Mouse (Mus musculus) frontal cortex, postnatal 25 days (tissue): Measurements from ENCODE around the gene Paf1.
A peak's percentile ranks its signal among the peaks of the same experiment; 100 is the strongest.

Source experiments
- DNase-seq, 2 experiments: peaks; one replicate each; pipeline ENCODE4 v3.0.0; 2022; ENCODE audit warnings: low spot score in 2 of 2

Paf1 gene

DNA sequence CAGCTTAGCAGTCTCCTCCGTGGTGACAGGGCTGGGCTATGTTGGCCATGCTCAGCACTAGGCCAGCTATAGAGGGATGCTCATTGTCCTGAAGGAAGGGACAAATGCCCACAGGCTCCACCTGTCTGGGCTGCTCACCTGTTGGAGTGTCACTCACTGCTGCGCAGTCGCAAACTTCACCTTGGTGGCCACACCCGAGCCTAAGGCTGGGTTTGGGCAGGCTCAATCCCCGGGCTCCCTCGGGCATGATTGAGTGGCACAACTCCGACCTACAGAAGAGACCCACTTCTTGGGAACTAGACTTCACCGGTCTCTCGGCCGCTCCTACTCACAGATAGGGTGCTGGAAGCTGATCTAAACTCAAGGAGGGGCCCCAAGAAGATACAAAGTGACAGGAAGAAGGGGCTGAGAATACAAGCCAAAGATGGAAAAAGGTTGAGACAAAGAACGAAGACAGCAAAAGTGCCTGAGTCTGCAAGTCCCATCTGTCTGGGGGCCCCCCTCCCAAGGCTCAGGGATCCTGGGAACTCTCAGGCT lies 21.7 kb upstream of the Paf1 start:
- DNase-seq: no peak

DNA sequence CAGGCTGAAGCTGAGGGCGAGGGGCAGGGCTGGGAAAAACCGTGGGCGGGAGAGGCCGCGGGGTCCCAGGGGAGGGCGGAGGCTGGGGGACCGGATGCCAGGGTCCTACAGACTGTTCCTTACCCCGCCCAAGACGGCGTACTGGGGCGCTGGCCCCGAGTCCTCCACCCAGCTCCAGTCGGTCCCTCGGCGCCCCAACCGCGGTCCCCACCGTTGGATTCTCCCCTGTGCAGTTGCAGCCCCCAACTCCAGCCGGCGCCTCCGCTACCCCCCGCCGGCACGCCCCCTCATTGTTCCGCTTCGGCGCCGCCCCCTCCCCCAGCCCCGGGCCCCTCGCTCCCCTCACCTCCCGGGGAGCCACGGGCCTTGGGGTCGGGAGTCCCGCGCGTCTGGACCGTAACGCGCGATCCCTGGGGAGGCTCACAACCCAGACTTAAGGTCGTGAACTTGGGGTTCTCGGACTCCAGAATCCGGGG lies 21.2 kb upstream of the Paf1 start:
- no peak for DNase-seq

DNA sequence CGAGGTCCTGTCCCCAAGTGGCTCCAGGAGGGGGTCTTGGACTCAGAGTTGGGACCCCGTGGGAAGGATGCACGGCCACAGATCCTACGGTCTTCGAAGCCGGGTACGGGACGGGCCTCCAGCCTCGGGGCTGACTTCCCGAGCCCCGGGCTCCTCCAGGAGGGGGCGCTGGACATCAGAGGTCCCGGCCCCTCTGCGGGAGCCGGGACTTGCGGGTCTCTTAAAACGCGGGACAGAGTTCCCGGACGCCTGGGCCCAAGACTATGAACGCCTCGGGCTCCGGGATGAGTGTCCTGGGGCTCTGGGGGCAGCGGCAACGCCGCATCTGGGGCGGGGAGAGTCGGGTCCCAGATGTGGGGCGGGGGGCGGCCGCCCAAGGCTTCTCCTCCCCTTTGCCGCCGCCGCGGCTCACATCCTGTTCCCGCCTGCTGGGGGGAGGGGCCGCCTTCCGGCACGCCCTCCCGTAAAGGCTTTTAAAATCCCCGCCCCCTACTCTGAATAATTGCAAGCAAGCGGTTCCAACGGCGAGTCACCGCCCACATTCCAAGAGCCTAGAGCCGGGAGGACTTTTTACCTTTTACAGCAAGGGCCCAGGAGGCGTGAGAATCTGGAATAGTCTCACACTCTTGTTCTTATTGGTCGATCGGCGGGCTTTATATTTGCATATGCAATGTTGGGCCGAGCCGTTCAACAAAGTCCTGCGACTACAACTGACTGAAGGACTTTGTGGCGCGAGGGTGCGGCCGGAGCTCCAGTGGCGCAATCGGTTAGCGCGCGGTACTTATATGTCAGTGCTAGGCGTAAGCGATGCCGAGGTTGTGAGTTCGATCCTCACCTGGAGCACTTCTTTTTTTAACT lies 20.3 kb upstream of the Paf1 start, which contains the start of gene Plekhg2:
Plekhg2 (minus strand) TSS at position 349 of the 858 bp plus-strand sequence.
- DNase-seq: peak; percentile 95 to 97

DNA sequence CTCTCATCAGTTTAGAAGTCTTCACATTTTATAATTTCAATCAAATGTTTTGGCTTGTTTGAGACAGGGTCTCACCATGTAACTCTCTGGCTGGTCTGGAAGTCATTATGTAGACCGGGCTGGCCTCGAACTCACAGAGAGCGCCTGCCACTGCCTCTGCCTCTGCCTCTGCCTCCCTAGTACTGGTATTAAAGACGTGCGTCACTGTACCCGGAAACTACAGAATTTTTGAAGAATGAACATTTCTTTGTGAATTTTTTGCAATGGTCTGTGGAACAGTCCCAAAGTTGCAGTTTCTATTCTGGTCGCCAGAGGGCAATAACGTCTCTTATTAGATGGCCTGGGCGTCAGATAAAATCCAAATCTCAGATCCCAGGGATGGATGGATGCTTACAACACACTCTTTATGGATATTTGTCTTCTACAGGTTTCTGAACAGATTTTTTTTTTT lies 19.6 kb upstream of the Paf1 start:
- DNase-seq: peak in 1 of 2 experiments; percentile 72

DNA sequence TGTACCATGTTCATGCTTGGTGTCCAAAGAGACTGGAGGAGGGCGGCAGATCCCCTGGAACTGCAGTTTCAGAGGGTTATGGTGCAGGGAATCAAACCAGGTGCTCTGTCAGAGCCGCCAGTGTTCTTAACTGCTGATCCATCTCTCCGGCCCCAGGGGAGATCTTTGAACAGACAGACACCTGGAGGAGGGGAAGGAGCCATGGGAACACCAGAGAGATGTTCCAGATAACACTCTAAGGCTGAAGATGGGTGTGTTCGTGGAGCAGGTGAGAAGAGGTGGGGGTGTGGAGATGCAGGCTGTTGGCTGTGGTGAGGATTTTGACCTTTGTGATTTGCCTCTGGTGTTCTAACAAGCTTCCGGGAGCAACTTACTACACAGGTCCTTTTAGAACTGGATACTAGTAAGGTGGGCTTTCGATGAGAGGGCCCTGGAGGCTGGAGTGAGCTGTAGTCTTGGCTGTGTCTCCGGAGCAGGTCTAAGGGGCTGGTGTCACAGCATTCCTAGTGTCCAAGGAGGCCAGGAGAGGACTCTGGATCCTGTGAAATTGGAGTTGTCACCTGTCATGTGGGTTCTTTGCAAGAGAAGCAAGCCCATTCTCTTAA lies 18.8 kb upstream of the Paf1 start:
- no peak for DNase-seq

DNA sequence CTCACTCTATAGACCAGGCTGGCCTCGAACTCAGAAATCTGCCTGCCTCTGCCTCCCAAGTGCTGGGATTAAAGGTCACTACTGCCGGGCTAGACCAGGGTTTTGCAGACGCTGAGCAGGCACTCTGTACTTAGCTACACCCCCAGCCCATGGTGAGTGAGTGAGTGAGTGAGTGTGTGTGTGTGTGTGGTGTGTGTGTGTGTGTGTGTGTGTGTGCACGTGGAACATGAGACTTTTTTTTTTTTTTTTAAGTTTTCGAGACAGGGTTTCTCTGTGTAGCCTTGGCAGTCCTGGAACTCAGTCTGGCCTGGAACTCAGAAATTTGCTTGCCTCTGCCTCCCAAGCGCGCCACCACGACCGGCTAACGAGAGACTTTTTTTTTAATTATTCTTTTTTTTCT lies 18.1 kb upstream of the Paf1 start:
- no peak for DNase-seq

DNA sequence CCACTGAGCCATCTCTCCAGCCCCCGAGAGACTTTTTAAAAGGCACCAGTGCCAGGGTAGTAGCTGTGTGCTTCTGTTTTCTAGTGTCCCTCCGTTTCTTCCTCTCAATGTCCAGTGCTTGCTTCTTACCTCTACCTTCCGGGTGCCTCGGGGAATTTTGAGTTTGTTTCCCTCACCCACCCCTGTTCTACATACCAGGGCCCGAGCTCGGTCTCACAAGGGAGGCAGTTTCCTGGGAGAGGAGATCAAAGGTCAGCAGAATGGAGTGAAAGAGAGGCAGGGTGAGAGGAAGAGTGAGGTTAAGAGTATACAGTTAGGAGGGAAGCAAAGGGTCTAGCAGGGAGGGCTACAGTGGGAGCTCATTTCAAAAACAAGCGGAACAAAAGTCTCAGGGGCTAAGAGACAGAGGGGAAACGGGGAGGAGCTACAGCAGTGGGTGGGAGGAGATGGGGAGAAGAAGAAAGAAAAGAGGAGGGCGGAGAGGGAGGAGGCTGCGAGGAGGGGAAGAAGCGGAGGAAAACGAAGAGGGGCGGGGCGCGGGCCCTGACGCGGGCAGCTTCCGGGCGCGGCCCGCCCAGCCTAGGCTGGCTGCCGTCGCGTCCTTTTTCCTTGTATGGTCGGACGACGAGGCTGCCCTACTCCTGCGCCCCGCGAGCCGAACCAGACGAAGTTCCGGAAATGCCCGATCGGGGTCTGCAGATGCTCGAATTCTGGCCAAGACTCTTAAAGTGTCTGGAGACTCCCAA lies 17.4 kb upstream of the Paf1 start:
- peak in 1 of 2 experiments; percentile 66 for DNase-seq

DNA sequence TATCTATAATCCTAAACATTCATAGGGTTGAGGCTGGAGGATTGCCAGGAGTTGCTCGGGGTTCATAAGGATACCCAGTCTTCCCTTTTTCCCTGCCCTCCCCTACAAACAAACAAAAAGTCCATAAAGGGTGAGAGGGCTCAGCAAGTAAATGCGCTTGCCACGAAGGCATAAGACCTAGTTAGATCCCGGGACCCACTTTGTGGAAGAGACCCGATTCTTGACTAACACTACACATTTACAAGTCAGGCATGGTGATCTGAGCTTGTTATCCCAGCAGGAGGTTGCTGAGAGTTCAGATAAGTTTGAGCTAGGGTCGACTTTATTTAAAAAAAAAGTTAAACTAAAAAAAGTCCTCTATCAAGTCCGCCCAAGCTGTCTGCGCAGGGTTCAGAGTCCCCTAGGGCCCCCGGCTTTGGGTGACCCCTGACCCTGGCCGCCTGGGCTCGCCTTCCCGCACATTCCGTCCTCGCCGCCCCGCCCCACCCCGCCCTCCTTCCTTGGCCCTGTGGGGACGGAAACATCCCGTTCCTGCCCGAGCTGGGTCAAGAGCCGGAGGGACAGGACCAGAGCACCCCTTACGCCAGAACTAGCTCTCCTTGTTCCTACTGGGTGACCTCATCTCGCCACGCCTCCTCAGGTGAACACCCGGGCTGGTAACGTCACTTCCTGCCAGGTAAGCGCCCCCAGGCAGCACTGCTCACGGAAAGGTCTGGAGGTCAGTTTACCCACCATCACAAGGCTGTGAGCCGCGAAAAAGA lies 16.6 kb upstream of the Paf1 start:
- no peak for DNase-seq

DNA sequence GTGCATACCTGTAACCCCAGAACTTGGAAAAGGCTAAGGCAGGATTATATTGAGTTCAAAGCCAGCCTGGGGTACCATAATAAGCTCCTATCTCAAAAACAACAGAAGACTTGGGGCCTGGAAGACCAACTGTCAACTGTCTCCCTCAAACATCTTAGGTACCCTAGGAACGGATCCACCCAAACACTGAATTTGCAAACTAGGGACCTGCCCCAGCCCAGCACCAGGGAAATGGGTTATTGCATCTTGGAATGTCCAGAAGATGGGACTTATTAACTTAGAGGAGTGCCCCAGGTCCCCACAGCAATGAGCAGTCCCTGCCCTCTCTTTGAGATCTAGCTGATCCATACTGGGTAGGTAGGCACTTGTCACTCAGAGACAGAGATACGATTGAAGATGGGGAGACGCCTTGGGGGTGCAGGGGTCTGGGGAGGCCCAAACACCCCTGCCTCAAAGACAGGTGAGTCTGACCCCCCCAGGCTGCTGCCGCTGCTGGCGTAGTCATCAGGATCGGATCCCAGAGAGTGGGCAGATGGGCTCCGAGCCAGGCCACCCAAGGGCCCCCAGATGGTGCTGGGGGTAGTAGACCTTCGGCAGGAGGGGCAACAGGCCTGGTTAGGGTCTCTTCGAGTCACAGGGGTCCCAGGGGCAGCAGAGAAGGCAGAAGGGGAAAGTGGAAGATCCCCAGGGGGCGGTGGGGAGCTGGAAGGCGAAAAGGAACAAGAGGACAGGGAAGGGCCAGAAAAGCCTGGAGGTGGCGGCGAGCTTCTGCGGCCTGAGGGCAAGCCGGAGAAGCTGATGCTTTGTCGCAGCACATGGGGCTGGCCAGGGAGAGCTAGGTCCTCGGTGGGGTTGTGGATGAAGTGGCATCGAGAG lies 15.3 kb upstream of the Paf1 start:
- no peak for DNase-seq

DNA sequence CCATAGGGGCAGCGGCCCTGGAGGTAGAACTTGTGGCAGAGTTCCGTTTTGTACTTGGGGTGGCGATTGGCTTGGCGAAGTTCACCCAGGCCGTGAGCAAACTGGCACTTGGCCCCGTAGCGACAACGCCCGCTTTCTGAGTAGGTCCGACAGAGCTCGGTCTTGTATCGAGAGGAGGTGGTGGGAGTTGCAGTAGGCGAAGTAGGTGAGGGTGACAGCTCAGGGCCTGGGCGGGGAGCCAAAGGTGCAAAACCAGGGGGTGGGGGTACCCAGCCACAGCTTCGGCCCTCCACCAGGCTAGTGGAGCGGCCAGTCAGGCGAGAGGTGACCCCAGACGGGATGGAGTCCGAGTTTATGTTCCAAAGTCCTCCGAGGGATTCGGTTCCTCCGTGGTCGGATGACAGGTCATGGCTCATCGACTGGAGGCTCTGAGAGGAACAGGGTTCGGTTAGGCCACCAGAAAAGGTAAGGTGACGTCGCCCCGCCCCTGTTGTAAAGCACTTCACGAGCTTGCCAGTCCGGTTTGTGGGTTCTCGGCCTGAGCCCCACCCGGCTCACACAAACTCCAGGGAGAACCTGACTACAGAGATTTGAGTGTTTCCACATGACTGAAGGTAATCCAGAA lies 14.6 kb upstream of the Paf1 start:
- DNase-seq: no peak

DNA sequence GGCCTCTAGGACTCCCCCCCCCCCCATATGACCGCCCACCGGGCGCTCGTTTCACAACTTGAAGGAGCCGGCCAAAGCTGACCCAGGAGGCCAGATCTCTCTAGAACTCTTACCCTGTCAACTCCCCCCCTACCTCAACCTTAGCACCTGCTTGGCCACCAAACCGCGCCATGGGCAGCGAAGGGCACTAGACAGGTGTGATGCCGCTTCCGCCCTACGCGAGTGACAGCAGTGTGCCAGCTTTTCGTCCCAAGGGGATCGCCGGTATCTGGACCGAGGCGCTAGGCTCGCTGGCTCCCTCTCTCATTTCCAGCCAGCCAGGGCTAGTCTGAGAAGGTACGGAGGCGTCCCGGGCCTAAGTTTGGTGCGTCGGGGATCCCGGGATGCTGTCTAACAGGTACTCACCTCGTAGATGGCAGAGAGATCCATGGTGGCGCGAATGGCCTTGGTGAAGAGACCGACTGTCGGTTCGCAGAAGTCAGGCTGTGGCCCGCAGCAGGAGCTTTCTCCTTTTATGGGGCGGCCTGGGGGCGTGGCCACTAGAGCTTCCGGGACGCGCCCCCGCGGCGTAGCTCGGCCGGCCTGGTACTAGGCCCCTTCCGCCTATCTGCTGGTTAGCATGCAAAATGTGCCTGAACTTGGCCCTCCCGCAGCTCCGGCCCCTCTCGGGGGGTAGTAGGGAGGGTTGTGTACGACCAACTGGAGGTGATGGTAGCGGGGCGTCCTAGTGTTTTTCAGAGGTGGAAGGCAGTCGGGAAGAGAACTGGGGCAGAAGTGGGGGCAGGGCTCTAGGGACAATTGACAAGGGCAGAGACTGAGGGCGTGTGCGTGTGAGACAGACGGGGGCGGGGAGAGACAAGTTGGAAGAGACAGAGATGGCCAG lies 13.7 kb upstream of the Paf1 start:
- peak; percentile 62 to 78 for DNase-seq

DNA sequence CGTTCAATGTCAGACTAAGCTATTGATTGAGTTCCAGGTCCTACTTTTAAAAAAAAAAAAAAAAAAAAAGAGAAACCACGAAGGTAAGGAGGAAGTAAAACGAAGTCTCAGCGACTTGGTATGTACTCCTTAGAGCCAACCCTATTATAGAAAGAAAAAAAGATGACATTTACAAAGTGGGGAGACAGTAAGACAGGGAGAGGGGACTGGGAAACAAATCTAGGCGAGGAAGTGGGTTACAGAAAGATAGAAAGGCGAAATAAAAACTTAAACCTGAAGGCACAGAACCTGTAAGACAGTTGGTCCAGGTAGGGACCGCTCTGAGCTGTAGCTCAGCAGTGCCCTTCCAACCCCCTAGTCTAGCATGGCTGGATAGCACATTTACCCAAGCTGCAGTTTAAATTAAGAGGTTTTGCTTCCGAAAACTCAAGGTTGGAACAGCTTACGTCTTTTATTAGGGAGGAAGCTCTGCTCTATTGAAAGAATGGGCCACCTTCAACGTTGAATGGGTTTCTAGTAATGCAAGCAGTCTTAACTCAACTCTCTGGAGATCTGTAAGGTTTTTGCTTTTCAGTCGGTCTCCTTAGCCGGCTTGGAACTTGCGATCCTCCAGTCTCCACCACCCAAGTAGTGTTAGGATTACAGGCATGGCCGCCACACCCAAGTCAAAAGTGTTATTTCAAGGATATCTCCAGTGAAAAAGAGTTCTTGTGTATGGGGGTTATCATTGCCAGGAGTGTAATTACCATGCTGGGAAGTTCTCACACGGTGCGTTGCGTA lies 12.3 kb upstream of the Paf1 start, which contains the start of gene Zfp36:
Zfp36 (minus strand) TSS at position 17 of the 780 bp plus-strand sequence.
- DNase-seq: no peak

DNA sequence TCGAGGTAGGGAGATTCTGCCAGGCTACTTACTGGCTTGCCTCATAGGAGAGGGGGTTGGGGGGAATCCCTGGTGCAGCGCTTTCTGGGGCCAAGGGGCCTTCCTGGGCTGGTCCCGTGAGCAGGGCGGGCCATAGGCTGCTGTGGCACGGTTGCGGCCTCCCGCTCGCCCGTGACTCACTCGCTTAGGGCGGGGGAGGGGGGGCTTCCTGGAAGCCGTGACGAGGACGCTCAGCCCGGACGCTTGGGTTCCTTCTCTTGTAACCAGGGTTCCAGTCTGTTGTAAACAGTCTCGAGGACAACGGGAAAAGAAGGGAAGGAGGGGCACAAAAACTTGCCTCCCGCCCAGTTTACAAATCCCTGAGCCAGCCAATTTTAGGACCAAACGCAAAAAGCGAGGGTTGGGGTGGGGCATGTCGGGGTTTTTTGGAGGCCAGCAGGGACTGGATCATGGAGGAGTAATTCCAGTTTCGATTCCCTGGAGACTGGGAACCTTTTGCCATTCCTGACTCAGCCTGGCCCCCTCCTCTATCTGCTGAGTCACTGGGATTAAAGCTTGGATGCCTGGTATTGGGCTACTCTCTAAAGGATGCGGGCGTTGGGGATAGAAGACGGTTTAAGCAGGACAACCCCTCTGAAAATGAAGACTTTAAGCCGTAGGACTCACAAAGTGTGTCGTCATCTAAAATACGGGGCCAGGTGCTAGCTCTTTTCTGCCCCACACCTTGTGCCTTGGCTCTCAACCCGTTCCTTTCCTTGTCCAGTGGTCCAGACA lies 11.5 kb upstream of the Paf1 start:
- DNase-seq: no peak

DNA sequence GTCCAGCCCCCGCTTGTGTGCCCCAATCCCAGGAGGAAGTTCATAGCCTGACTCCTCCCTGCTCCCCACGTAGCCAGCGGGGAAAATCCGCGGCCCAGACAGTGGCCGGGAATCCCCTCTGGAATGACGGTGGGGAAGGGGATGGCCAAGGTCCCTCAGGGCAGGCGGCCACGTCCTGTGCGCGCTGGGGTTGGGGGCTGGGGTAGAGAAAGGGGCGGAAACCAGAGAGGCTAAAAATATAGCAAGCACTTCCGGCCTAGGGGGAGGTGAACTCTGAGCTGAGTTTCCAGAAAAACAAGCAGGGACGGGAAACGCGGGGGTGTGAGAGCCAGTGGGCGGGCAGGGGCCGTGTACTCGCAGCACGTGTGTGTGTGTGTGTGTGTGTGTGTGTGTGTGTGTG lies 10.8 kb upstream of the Paf1 start:
- DNase-seq: no peak

DNA sequence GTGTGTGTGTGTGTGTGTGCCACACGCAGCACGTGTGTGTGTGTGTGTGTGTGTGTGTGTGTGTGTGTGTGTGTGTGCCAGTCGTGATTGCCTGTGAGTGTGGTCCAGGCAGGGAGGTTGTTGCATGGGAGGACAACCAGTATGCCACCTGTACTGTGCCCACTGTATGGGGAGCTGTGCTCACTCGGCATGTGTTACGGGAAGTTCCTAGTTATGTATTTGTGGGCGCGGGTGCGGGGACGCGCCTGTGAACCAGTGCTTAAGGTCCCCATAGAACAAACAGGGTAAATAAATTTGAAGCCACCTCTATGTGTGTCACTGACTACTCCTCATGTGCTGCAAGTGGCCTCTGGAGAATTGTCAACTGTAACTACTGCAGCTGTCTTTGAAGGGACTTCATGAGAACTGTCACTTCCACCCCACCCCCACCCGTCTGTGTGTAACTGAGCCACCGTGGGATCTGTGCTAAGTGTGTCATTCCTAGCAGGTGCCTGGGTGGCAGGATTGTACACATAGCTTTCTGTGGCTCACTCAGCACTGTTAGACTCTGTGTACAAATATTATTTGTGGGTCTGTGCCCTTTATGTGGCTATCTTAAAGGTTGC lies 10.3 kb upstream of the Paf1 start:
- no peak for DNase-seq

DNA sequence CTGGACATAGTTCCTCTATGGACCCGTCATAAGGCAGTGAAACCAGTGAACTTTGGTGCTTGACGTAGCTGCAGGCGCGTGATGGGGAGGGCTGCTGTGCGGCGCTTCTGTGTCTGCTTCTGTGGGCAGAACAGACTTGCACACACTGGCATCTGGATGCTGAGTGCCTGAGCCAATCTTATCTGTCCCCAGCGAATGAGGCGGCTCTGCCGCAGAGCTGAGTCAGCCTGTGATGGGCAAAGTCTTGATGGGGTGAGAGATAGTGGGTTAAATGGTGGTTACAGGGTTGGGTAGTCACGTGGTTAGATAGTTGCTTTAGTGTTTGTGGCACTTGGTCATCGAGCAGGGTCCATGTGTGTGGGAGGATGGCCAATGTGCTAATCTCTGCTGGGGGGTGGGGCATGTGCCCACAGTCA lies 9.8 kb upstream of the Paf1 start:
- DNase-seq: peak in 1 of 2 experiments; percentile 62

DNA sequence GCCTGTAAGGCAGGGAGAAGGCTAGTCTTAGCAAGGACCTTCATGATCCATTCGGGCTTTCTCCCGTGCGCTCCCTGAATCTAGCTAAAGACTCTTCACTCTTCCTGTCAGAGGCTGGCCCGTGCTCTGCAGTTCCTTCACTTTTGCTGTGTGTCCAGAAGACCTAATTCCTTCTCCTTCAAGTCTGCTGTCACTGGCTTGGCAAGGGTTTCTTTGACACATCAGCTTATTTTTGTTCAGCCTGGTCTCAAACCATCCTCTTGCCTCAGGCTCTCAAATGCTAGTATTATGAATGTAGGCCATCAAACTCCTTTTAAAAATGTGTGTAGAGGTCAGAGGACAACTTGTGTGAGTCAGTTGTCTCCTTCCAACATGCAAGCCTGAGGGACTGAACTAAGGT lies 9.1 kb upstream of the Paf1 start:
- no peak for DNase-seq
